8 mouse cellular contexts compared by ENCODE assay signal in genomic region chr8:34688396-34689048, GRCm38 (mm10).
A peak's percentile ranks its signal among the peaks of the same experiment; 100 is the strongest.
DNase-seq lines count a peak whose midpoint lies in the region; ATAC-seq and TF ChIP-seq lines count a peak whose summit lies in the region.

No protein-coding gene starts in this region.

- H3K36me3 ChIP-seq in embryonic facial prominence, embryonic 12.5 days: no peaks in the 10 kb centered on the region
- no peaks in the 10 kb centered on the region for H3K36me3 ChIP-seq in hindbrain, embryonic 12.5 days
- no peaks in the 10 kb centered on the region for H3K36me3 ChIP-seq in midbrain, embryonic 14.5 days (ENCODE audit: control insufficient read depth, insufficient read depth, low read length)

- WGBS in embryonic facial prominence, embryonic 12.5 days: 63% methylated on average over 20 of the region's 20 CpGs
- 55% methylated on average over 20 of the region's 20 CpGs for WGBS in hindbrain, embryonic 12.5 days
- 49% methylated on average over 20 of the region's 20 CpGs for WGBS in midbrain, embryonic 14.5 days

- H3K4me3 ChIP-seq in left cerebral cortex, adult 2 months: peak overlapping the region; percentile 28
- H3K4me3 ChIP-seq in embryonic facial prominence, embryonic 12.5 days: no peak overlapping the region
- H3K4me3 ChIP-seq in hindbrain, embryonic 12.5 days: peak overlapping the region; percentile 7
- no peak overlapping the region for H3K4me3 ChIP-seq in midbrain, embryonic 14.5 days (replicated peaks; ENCODE audit: low read depth, low read length)

- DNase-seq in left cerebral cortex, adult 2 months (ENCODE audit: extremely low spot score in 1 of 2, low spot score in 2 of 2): peak in 1 of 2 experiments; percentile 35
- DNase-seq in left cerebral cortex, adult 18-20 months (ENCODE audit: low spot score in 2 of 2): no peak
- peak; percentile 72 for DNase-seq in midbrain, embryonic 14.5 days
- DNase-seq in c-Kit-positive CD71-positive TER-119-positive erythroid progenitor cells, embryonic 14.5 days (ENCODE audit: low spot score): no peak
- no peak for DNase-seq in cerebellum, adult 11-12 months
- no peak for DNase-seq in cerebellum, adult 11 months

- peak overlapping the region; percentile 42 for H3K4me2 ChIP-seq in embryonic facial prominence, embryonic 12.5 days (replicated peaks)
- peak overlapping the region; percentile 35 for H3K4me2 ChIP-seq in hindbrain, embryonic 12.5 days (replicated peaks)
- peak overlapping the region; percentile 37 for H3K4me2 ChIP-seq in midbrain, embryonic 14.5 days (ENCODE audit: low read length)

- no peak for TF ChIP-seq CTCF in left cerebral cortex, adult 2 months (IDR thresholded peaks at IDR 0.05)

- H3K27me3 ChIP-seq in embryonic facial prominence, embryonic 12.5 days: peaks cover 11% of the 10 kb centered on the region
- 0 out of 2 replicates have a peak, but pooled peaks cover 4% of the 10 kb centered on the region for H3K27me3 ChIP-seq in hindbrain, embryonic 12.5 days
- no peaks in the 10 kb centered on the region for H3K27me3 ChIP-seq in midbrain, embryonic 14.5 days (ENCODE audit: control insufficient read depth, insufficient read depth, low read length)

- H3K27ac ChIP-seq in left cerebral cortex, adult 2 months: no peak overlapping the region
- no peak overlapping the region for H3K27ac ChIP-seq in embryonic facial prominence, embryonic 12.5 days
- peak overlapping the region; percentile 24; the same call in 1 of the 2 replicates for H3K27ac ChIP-seq in hindbrain, embryonic 12.5 days
- peak overlapping the region; percentile 23; the same call in 1 of the 2 replicates for H3K27ac ChIP-seq in midbrain, embryonic 14.5 days (replicated peaks; ENCODE audit: low read depth, low read length)

- H3K9me3 ChIP-seq in embryonic facial prominence, embryonic 12.5 days: no peaks in the 10 kb centered on the region
- no peaks in the 10 kb centered on the region for H3K9me3 ChIP-seq in hindbrain, embryonic 12.5 days (replicated peaks)
- H3K9me3 ChIP-seq in midbrain, embryonic 14.5 days (ENCODE audit: control insufficient read depth, low read length): no peaks in the 10 kb centered on the region

- no peak for ATAC-seq in embryonic facial prominence, embryonic 12.5 days (ENCODE audit: insufficient number of reproducible peaks, insufficient read depth, low FRiP score, low TSS enrichment)
- ATAC-seq in hindbrain, embryonic 12.5 days (ENCODE audit: low FRiP score): peak; percentile 72
- no peak for ATAC-seq in midbrain, embryonic 14.5 days (ENCODE audit: low FRiP score, low TSS enrichment)

- no peak overlapping the region for H3K9ac ChIP-seq in embryonic facial prominence, embryonic 12.5 days
- H3K9ac ChIP-seq in hindbrain, embryonic 12.5 days: no peak overlapping the region
- H3K9ac ChIP-seq in midbrain, embryonic 14.5 days (replicated peaks; ENCODE audit: low read length): no peak overlapping the region

- intact Hi-C loops in left cerebral cortex, adult 2 months (cut with DNase I): loop anchor here (2.0 to 5.0 kb wide), 2 partner anchors 20 to 201 kb away; no protein-coding TSS in a partner anchor

- 0 out of 2 replicates have a peak, but pooled peaks cover 8% of the 10 kb centered on the region for H3K4me1 ChIP-seq in embryonic facial prominence, embryonic 12.5 days
- peaks cover 24% of the 10 kb centered on the region for H3K4me1 ChIP-seq in hindbrain, embryonic 12.5 days
- peaks cover 11% of the 10 kb centered on the region for H3K4me1 ChIP-seq in midbrain, embryonic 14.5 days (ENCODE audit: control insufficient read depth, insufficient read depth, low read length)

Comparison
In these comparisons a context has a peak if more than half of its experiments do, and no peak if none do; other contexts are left out.
1. H3K27ac ChIP-seq: peak in hindbrain, embryonic 12.5 days (single experiment) and midbrain, embryonic 14.5 days (single experiment); none in left cerebral cortex, adult 2 months (single experiment) and embryonic facial prominence, embryonic 12.5 days (single experiment).
2. H3K4me3 ChIP-seq: peak in left cerebral cortex, adult 2 months (single experiment) and hindbrain, embryonic 12.5 days (single experiment); none in embryonic facial prominence, embryonic 12.5 days (single experiment) and midbrain, embryonic 14.5 days (single experiment).
3. Peak in every context shown above with its lines, with median percentiles within 50 percentile points of each other: H3K4me2 ChIP-seq.